Mouse (Mus musculus) forebrain, embryonic 11.5 days (tissue): Measurements from ENCODE around the gene Peli2. TPM values are rescaled to one million over a fixed set of nuclear protein-coding genes. Genes with fewer than 3 reads are reported as not detected.

Experiments used
- ATAC-seq: fragments of 200-750 bp; cut with Nextera tagmentation; replicated peaks from 2 replicates; pipeline ENCODE4 v1.8.0; 2017; ENCODE audit warnings: moderate TSS enrichment; ENCODE audit not compliant: low FRiP score
- DNase-seq: peaks from one replicate; pipeline ENCODE4 v3.0.0-alpha.2; 2017; ENCODE audit warnings: low spot score
- H3K27ac ChIP-seq: fragments of 300-500 bp; sonication (generic); 2 replicates; pipeline ENCODE4 v1.5.1; 2014; ENCODE audit warnings: low read depth, low read length
- H3K27me3 ChIP-seq: fragments of 300-500 bp; sonication (generic); 2 replicates; pipeline ENCODE4 v1.6.1; 2014; ENCODE audit warnings: mild to moderate bottlenecking, low read length, mixed read lengths; ENCODE audit not compliant: control insufficient read depth, insufficient read depth
- H3K36me3 ChIP-seq: fragments of 300-500 bp; sonication (generic); 2 replicates; pipeline ENCODE4 v1.6.1; 2014; ENCODE audit warnings: mild to moderate bottlenecking, low read length, moderate library complexity, mixed read lengths; ENCODE audit not compliant: control insufficient read depth, insufficient read depth
- H3K4me1 ChIP-seq: fragments of 300-500 bp; sonication (generic); replicated peaks from 2 replicates; pipeline ENCODE4 v1.6.1; 2014; ENCODE audit warnings: low read length, mixed read lengths; ENCODE audit not compliant: control insufficient read depth, insufficient read depth
- H3K4me2 ChIP-seq: fragments of 300-500 bp; sonication (generic); 2 replicates; pipeline ENCODE4 v1.6.1; 2014; ENCODE audit warnings: low read depth, mild to moderate bottlenecking, low read length, moderate library complexity, mixed read lengths; ENCODE audit not compliant: severe bottlenecking
- H3K4me3 ChIP-seq: fragments of 300-500 bp; sonication (generic); 2 replicates; pipeline ENCODE4 v1.5.1; 2014; ENCODE audit warnings: low read depth, low read length
- H3K9ac ChIP-seq: fragments of 300-500 bp; sonication (generic); 2 replicates; pipeline ENCODE4 v1.6.1; 2014; ENCODE audit warnings: low read length
- H3K9me3 ChIP-seq: fragments of 300-500 bp; sonication (generic); 2 replicates; pipeline ENCODE4 v1.6.1; 2016; ENCODE audit warnings: low read length, mixed read lengths; ENCODE audit not compliant: control insufficient read depth
- WGBS: fragments of 180-500 bp; shearing (Covaris S2); extraction: QIAGEN DNeasy Blood & Tissue Kit; methylation state at CpG from one replicate; pipeline ENCODE4 v1.1.7; 2014; 5-methylcytosine and 5-hydroxymethylcytosine counted together
- polyA plus RNA-seq: library from polyadenylated mRNA; unstranded; fragments of >200 nt; fragmentation: Nextera tagmentation; extraction: Ambion mirVana; gene quantifications from 2 replicates; pipeline ENCODE4 v1.2.1, GENCODE M21; 2014

Gene Peli2
- polyA plus RNA-seq, 1 experiment from 2014 or later = 8.6 TPM

DNA sequence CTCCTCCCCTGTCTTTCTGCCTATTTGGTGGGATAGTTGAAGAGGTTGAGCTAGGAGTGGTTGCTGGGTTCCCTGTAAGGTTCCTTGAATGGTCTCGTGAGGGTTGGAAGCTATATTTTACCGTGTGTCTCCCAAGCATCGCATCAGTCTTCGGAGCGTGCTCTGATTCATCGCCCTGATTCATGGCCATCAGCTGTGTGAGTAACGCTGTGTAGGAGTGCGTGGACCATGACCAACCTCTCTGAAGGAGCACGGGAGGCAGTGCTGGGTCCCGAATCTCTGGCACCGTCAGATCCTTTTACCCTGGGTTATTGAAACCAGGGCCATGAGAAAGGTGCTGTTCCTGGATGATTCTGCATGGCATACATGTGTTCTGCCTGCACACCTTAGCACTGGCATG, 92.2 kb downstream of the Peli2 start:
- Histone ChIP-seq H3K27ac (no peak overlapping the region), H3K9me3 (no peaks in the 10 kb centered on the region), H3K4me3 (no peak overlapping the region), H3K36me3 (no peaks in the 10 kb centered on the region), H3K9ac (no peak overlapping the region), H3K4me1 (no peaks in the 10 kb centered on the region), H3K4me2 (no peak overlapping the region), H3K27me3 (no peaks in the 10 kb centered on the region)
- DNase-seq (no peak), ATAC-seq (no peak)
- 93% methylated on average over 11 of the region's 11 CpGs for WGBS

DNA sequence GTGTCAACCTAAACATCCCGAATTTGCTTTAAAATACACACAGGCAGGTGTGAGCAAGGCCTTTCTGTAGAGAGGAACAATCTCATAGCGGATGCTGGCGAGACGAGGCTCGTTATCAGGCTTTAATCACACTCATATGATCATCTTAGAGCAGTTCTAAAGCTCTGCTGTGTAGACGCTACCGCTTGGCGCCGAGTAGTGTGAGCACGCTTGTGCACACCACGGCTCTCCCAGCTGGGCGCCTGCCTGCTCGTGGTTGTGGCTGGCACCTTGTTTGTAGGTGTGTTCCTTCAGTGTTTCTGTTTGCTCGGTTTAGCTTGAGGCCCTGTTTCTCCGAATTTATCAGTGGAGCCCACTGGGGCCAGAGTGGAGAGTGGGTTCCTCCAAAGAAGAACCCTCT, 93.0 kb downstream of the Peli2 start:
- DNase-seq (no peak), ATAC-seq (no peak)
- H3K9me3 ChIP-seq = no peaks in the 10 kb centered on the region
- H3K9ac ChIP-seq = no peak overlapping the region
- H3K27me3 ChIP-seq = no peaks in the 10 kb centered on the region
- no peaks in the 10 kb centered on the region for H3K4me1 ChIP-seq
- WGBS = 91% methylated on average over 15 of the region's 15 CpGs
- H3K4me3 ChIP-seq = no peak overlapping the region
- H3K36me3 ChIP-seq = no peaks in the 10 kb centered on the region
- H3K4me2 ChIP-seq = no peak overlapping the region
- H3K27ac ChIP-seq = no peak overlapping the region

DNA sequence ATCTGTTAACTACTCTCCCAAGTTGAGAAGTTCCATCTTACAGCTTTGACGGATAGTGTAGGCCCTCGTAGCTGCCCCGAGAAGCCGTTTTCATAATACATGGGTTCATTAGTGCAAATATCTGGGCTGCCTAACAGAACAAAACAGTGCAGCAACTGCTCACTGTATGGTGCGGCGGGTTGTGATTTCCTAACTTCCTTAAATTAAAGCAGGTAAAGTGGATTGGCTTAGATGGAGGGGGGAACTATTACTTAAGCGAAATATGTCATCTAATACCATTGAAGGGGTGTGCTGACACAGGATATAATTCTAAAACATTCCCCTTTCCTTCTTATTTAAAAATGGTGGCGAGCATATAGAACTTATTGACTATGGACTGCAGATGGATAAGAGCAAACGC, 101.4 kb downstream of the Peli2 start:
- Histone ChIP-seq H3K36me3 (no peaks in the 10 kb centered on the region), H3K9ac (no peak overlapping the region), H3K9me3 (no peaks in the 10 kb centered on the region)

DNA sequence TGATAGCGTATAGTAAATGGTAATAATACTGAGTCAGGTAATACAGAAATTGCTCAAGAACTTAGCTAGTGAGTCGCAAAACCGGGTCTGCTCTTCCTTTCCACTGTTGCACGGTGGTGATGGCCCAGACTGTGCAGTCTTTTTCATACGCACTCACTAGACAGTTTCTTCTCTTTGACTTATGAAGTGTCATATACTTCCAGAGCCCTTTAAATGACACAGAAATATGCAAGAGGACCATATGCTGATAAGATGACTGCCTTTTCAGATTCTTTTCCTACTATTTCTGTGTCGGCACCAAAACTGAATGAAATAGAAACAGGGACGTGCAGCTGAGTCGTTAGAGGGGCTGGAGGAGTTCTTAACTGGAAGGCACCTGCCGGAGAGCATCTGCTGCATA, 102.1 kb downstream of the Peli2 start:
- DNase-seq = no peak
- H3K4me3 ChIP-seq = no peak overlapping the region
- no peak for ATAC-seq
- no peak overlapping the region for H3K9ac ChIP-seq
- H3K27me3 ChIP-seq = no peaks in the 10 kb centered on the region
- H3K9me3 ChIP-seq = no peaks in the 10 kb centered on the region
- H3K36me3 ChIP-seq = no peaks in the 10 kb centered on the region
- H3K4me2 ChIP-seq = no peak overlapping the region
- H3K27ac ChIP-seq = no peak overlapping the region
- no peaks in the 10 kb centered on the region for H3K4me1 ChIP-seq
- 90% methylated on average over 9 of the region's 9 CpGs for WGBS

More for the DNA sequence above, 101.4 kb downstream of the Peli2 start:
- ATAC-seq = no peak
- Histone ChIP-seq H3K27ac (no peak overlapping the region), H3K27me3 (no peaks in the 10 kb centered on the region), H3K4me1 (no peaks in the 10 kb centered on the region), H3K4me3 (no peak overlapping the region), H3K4me2 (no peak overlapping the region)
- WGBS = 89% methylated on average over 9 of the region's 9 CpGs
- no peak for DNase-seq

DNA sequence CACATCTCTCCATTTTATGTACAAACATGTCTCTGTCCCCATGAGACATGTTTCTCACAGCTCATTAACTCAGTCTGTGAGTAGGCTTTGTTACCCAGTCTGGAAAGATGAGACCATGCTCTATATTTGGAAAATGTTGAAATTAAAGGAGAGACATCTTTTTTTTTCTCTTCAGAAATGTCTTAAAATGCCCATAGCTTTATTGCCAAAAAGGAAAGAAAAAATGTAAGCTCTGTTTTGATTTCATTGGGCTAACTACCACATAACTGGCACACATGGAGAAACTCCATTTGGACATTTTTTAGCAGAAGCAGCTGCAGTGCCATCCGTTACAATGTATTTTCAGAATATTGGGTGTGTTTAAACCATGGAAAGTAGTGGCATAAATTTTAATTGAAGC, 103.6 kb downstream of the Peli2 start:
- WGBS = 84% methylated on average over 1 of the region's 1 CpGs
- Histone ChIP-seq H3K27ac (no peak overlapping the region), H3K9ac (no peak overlapping the region), H3K9me3 (no peaks in the 10 kb centered on the region), H3K36me3 (no peaks in the 10 kb centered on the region), H3K4me2 (no peak overlapping the region), H3K4me1 (no peaks in the 10 kb centered on the region), H3K4me3 (no peak overlapping the region), H3K27me3 (no peaks in the 10 kb centered on the region)
- ATAC-seq = no peak
- DNase-seq = no peak

DNA sequence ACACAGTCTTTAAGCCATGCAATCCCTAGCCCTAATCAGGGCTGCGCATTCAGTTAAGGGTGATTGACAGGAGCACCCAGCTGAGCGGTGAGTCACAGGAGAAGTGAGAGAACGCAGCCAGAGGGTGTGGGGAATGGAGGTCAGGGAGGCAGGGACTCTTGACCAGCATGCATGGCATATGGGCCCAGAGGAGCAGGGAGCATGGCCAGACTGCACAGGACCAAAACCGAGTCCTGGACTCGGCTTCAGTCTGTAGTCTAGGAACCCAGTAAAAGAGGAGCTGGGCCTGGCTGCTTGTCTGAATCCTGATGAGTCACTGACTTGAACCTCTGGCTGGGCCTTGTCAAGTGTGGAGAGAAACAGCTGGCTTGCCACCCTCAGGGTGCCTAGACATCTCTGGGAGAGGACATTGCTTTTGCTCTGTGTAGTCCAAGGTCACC, 104.3 kb downstream of the Peli2 start:
- H3K9me3 ChIP-seq = no peaks in the 10 kb centered on the region
- 48% methylated on average over 5 of the region's 5 CpGs for WGBS
- H3K36me3 ChIP-seq = no peaks in the 10 kb centered on the region
- no peaks in the 10 kb centered on the region for H3K27me3 ChIP-seq
- H3K4me1 ChIP-seq = no peaks in the 10 kb centered on the region
- ATAC-seq (no peak), DNase-seq (no peak)
- H3K4me2 ChIP-seq = no peak overlapping the region
- no peak overlapping the region for H3K27ac ChIP-seq
- H3K4me3 ChIP-seq = no peak overlapping the region
- H3K9ac ChIP-seq = no peak overlapping the region

DNA sequence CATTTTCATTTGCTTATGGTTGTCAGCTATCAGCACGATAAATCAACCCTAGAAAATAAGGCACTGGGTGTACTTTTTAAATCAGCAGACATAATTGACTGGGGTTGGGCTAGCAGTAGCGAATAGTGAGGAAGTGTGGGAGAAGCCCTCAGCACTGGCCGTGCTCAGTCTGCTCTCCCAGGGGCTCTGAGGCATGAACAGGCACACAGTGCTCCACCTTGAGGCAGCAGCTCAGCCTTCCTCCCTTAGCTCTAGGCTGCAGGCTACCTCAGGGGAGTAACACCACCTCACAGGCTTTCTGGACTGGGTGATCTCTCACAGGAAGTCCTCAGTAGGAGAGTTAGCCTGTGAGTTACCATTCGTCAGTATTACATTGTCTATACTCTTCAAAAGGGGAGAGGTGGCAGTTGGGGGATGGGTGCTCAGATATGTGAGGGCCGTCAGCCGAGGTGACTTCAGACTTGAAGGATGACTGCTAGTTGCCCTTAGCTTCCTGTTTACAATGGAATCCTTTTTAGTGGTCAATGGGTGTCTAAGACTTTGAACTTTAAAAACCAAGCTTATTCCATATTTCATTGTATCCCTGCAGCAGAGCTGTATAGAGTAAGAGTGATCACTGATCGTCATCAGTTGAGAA, 105.3 kb downstream of the Peli2 start:
- Histone ChIP-seq H3K9ac (no peak overlapping the region), H3K36me3 (no peaks in the 10 kb centered on the region), H3K9me3 (no peaks in the 10 kb centered on the region), H3K27me3 (no peaks in the 10 kb centered on the region), H3K4me2 (no peak overlapping the region), H3K4me1 (no peaks in the 10 kb centered on the region), H3K4me3 (no peak overlapping the region), H3K27ac (no peak overlapping the region)
- 79% methylated on average over 7 of the region's 7 CpGs for WGBS
- ATAC-seq (no peak), DNase-seq (no peak)

DNA sequence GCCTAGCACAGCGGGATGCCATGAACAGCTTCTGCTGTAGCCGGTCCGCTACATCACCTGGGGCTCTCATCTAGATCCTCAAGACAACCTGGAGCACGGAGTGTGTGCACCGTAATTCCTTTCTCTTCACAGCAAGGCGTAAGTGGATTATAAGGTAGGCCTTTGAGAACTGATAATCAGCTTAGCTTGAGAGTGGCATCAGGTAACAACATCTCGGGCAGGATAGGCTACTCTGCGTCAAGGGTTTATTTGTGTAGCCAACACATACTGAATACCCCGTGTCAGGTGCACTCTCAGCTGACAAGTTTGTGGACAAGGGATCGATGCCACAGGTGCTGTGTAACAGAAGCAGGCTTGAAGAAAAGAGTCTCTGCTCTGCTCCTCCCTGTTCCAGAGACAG, 106.1 kb downstream of the Peli2 start:
- Histone ChIP-seq H3K4me2 (no peak overlapping the region), H3K4me3 (no peak overlapping the region), H3K27me3 (no peaks in the 10 kb centered on the region), H3K4me1 (no peaks in the 10 kb centered on the region), H3K9ac (no peak overlapping the region), H3K27ac (no peak overlapping the region), H3K9me3 (no peaks in the 10 kb centered on the region), H3K36me3 (no peaks in the 10 kb centered on the region)
- ATAC-seq (no peak), DNase-seq (no peak)
- 76% methylated on average over 10 of the region's 10 CpGs for WGBS

DNA sequence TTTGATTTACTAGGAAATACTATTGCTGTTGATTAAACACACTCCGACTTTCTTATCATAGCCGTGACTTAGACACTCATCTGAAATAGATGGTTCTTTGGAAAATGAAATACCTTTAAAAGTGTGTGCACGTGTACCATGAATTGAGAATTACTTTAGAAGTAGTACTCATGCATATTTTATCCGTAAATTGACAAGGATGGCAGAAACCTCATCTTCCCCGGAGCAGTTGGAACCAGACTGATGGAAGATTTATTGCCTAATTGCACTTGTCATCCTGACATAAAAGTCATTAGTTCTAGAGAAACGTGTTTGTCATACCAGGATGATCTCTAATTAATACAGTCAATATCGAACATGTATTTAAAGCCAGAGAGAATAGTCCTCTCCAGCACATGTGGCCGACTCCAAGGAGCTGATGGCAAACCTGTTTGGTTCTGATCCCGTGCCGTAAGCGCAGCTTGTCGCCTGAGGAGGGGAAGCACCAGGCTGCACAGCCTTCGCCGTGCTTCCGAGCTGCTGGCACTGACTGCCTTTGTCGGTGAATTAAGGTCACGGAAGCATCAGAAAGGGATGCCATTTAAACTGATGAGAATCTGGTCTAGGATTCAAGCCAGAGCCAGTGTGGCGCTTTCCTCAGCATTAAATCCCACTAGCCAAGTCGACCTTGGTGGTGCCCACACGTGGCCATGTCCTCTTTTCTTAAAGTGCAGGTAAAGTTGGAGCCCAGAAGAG, 114.3 kb downstream of the Peli2 start:
- no peak overlapping the region for H3K4me3 ChIP-seq
- H3K4me2 ChIP-seq = no peak overlapping the region
- no peaks in the 10 kb centered on the region for H3K27me3 ChIP-seq
- H3K9me3 ChIP-seq = no peaks in the 10 kb centered on the region
- DNase-seq = no peak
- H3K36me3 ChIP-seq = no peaks in the 10 kb centered on the region
- 88% methylated on average over 20 of the region's 20 CpGs for WGBS
- H3K4me1 ChIP-seq = no peaks in the 10 kb centered on the region
- no peak overlapping the region for H3K9ac ChIP-seq
- ATAC-seq = no peak
- H3K27ac ChIP-seq = no peak overlapping the region
